Mouse (Mus musculus) ES-E14 (cell line): ENCODE measurements around the gene Rbm28. TPM values are rescaled to one million over a fixed set of nuclear protein-coding genes. Genes with fewer than 3 reads are reported as not detected.

Experiments used
- DNase-seq: peaks from one replicate; pipeline ENCODE4 v3.0.0-alpha.2; 2013; ENCODE audit warnings: low read depth, low spot score
- H3K27ac ChIP-seq: 2 replicates; pipeline ENCODE4 v1.5.1; 2012; ENCODE audit warnings: low read depth, mild to moderate bottlenecking, low read length, moderate library complexity, mixed read lengths; ENCODE audit not compliant: poor library complexity, insufficient read depth, severe bottlenecking
- H3K36me3 ChIP-seq: 2 replicates; pipeline ENCODE4 v1.6.1; 2012; ENCODE audit warnings: mild to moderate bottlenecking, low read length, moderate library complexity, mixed read lengths; ENCODE audit not compliant: control insufficient read depth, poor library complexity, insufficient read depth, severe bottlenecking
- H3K4me1 ChIP-seq, 2 experiments: fragments of 150-350 bp in 1 of 2; sonication (generic) in 1 of 2; 2 replicates each; pipeline ENCODE4 v1.6.1; 2012; ENCODE audit warnings: low read length in 2 of 2, mild to moderate bottlenecking in 1 of 2, mixed read lengths in 1 of 2; ENCODE audit not compliant: control insufficient read depth in 2 of 2, insufficient read depth in 2 of 2, poor library complexity in 1 of 2
- H3K4me3 ChIP-seq, 2 experiments: fragments of 150-350 bp in 1 of 2; sonication (generic) in 1 of 2; 2 replicates each; pipeline ENCODE4 v1.5.1; 2012; ENCODE audit warnings: low read length in 2 of 2, low read depth in 1 of 2, mild to moderate bottlenecking in 1 of 2, mixed read lengths in 1 of 2; ENCODE audit not compliant: insufficient read depth in 1 of 2, poor library complexity in 1 of 2, severe bottlenecking in 1 of 2
- H3K9ac ChIP-seq: 2 replicates; pipeline ENCODE4 v1.6.1; 2012; ENCODE audit warnings: low read depth, mild to moderate bottlenecking, low read length, mixed read lengths; ENCODE audit not compliant: poor library complexity, insufficient read depth, severe bottlenecking
- H3K9me3 ChIP-seq: fragments of 150-350 bp; sonication (generic); 2 replicates; pipeline ENCODE4 v1.6.1; 2012; ENCODE audit warnings: low read depth, mild to moderate bottlenecking, low read length; ENCODE audit not compliant: control insufficient read depth, insufficient read depth
- CHD2 ChIP-seq: IDR thresholded peaks from 2 replicates; pipeline ENCODE4 v1.6.1; 2014; ENCODE audit warnings: mild to moderate bottlenecking, low read depth, low read length, inconsistent platforms
- HCFC1 ChIP-seq: IDR thresholded peaks from 2 replicates; pipeline ENCODE4 v1.6.1; 2012; ENCODE audit warnings: low read length, inconsistent platforms, borderline replicate concordance; ENCODE audit not compliant: insufficient read depth
- MAFK ChIP-seq: IDR thresholded peaks from 2 replicates; pipeline ENCODE4 v1.6.1; 2014; ENCODE audit warnings: mild to moderate bottlenecking, low read depth, low read length, inconsistent platforms; ENCODE audit not compliant: insufficient read depth
- ZC3H11A ChIP-seq: IDR thresholded peaks from 2 replicates; pipeline ENCODE4 v1.6.1; 2012; ENCODE audit warnings: low read depth, mild to moderate bottlenecking, inconsistent platforms, low read length, borderline replicate concordance
- ZNF384 ChIP-seq: IDR thresholded peaks from 2 replicates; pipeline ENCODE4 v1.6.1; 2012; ENCODE audit warnings: low read depth, low read length, inconsistent platforms
- in situ Hi-C, 2 experiments: fragments of 600-800 bp; cut with MboI; formaldehyde crosslinking; loops; one replicate each; pipeline ENCODE4 v1.15.1; 2025; ENCODE audit warnings: low sequenced_read_pairs in 2 of 2, inconsistent platforms in 1 of 2; ENCODE audit not compliant: unreplicated experiment in 2 of 2
- total RNA-seq: library from RNA; depleted of rRNA; stranded (reverse); fragments of 300-350 nt; gene quantifications from 2 replicates; pipeline ENCODE4 v1.2.3, GENCODE M21; 2012

Rbm28 gene
- total RNA-seq, 1 experiment, result 58.1 TPM

DNA sequence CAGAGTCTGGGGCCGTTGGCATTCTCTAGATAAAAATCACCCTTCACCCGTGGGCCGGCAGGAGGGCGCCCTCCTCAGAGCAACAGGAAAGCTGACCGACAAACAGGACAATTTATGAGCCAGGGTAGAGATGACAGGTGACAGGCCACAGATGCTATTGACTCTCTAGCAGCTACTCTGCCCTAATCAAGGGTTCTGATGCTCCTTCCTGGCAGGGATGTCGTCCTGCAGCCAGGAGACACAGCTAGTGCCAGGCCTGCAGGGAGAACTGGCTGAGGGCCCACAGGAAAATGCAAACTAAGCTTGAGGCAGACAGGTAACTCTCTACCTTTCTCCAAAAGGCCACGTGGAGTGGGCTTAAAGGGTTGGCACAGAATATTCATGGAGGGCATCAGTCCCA, 46.3 kb upstream of the Rbm28 start:
- Histone ChIP-seq H3K4me3 (peak overlapping the region; percentile 81 to 82), H3K4me1 (peaks cover 0 to 14% of the 10 kb centered on the region in 2 experiments; a peak in 2 of 4 replicates), H3K9ac (peak overlapping the region; percentile 88), H3K36me3 (peaks cover 6% of the 10 kb centered on the region; the same call in 1 of the 2 replicates), H3K27ac (no peak overlapping the region), H3K9me3 (no peaks in the 10 kb centered on the region)
- in situ Hi-C loops, result no loop called here
- no peak for TF ChIP-seq MAFK
- TF ChIP-seq ZNF384, result no peak
- no peak for TF ChIP-seq ZC3H11A
- TF ChIP-seq CHD2, result no peak
- no peak for TF ChIP-seq HCFC1
- no peak for DNase-seq

GRCm38 (mm10) chr6:29210231-29210936, 45.6 kb upstream of the Rbm28 start:
- H3K9ac ChIP-seq, result no peak overlapping the region; the same call in 1 of the 2 replicates
- H3K36me3 ChIP-seq, result peaks cover 10% of the 10 kb centered on the region; the same call in 1 of the 2 replicates
- TF ChIP-seq ZC3H11A (no peak), HCFC1 (no peak), ZNF384 (no peak), CHD2 (no peak), MAFK (no peak)
- H3K4me3 ChIP-seq, result no peak overlapping the region
- DNase-seq, result no peak
- H3K27ac ChIP-seq, result no peak overlapping the region
- H3K9me3 ChIP-seq, result no peaks in the 10 kb centered on the region
- in situ Hi-C loops, result no loop called here
- peaks cover 0 to 14% of the 10 kb centered on the region in 2 experiments; a peak in 2 of 4 replicates for H3K4me1 ChIP-seq

DNA sequence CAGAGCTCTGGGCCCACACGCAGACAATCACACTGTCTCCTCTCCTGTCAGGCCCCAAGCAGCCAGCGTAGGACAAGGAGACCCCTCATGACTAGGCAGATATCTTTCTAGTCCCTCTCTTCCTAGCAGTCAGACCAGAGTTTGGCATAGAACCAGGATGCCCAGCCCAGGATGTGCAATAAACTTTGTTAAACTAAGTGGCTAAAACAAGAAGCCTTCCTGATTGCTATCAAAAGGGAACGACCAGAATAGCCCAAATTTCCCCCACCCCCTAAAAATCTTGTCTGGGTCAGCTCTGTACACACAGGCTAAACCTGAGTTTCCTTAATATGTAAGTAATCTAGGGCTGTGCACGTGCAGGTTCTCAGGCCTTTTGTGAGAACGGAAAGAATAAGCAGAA, 43.4 kb upstream of the Rbm28 start:
- H3K9me3 ChIP-seq, result no peaks in the 10 kb centered on the region
- TF ChIP-seq CHD2 (no peak), HCFC1 (no peak), ZC3H11A (no peak), MAFK (no peak), ZNF384 (no peak)
- no peak overlapping the region for H3K4me3 ChIP-seq

DNA sequence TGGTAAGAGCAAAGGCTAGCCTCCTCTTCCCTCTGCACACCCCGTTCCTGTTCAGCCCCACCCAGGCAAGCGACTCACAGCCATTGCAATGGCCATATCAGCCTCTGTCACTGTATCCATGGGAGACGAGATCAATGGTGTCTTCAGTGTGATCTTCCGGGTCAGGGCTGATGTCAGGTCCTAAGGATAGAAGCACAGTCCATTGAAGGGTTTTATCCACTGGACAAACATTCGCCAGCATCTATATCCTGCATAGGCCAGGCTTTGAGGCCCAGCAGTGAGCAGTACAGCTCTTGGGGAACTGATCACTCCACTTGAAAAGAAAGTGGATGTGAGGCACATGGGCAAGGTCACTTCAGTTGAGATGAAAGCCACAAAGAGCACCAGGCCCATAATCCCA, 42.2 kb upstream of the Rbm28 start:
- peaks cover 4 to 11% of the 10 kb centered on the region in 2 experiments; a peak in 2 of 4 replicates for H3K4me1 ChIP-seq
- no peak for DNase-seq
- no peak overlapping the region for H3K4me3 ChIP-seq
- TF ChIP-seq CHD2 (no peak), MAFK (no peak), ZNF384 (no peak), HCFC1 (no peak), ZC3H11A (no peak)
- H3K27ac ChIP-seq, result no peak overlapping the region
- no peak overlapping the region for H3K9ac ChIP-seq
- peaks cover 33% of the 10 kb centered on the region for H3K36me3 ChIP-seq
- H3K9me3 ChIP-seq, result no peaks in the 10 kb centered on the region
- in situ Hi-C loops, result no loop called here

More for the DNA sequence above, 43.4 kb upstream of the Rbm28 start:
- Histone ChIP-seq H3K9ac (no peak overlapping the region), H3K36me3 (peaks cover 25% of the 10 kb centered on the region), H3K27ac (no peak overlapping the region), H3K4me1 (peaks cover 4 to 11% of the 10 kb centered on the region in 2 experiments; a peak in 2 of 4 replicates)
- in situ Hi-C loops, result no loop called here
- no peak for DNase-seq
